Mouse (Mus musculus): ENCODE measurements around the gene Naaa. TPM values are rescaled to one million over a fixed set of nuclear protein-coding genes. Genes with fewer than 3 reads are reported as not detected.
A peak's percentile ranks its signal among the peaks of the same experiment; 100 is the strongest.

Gene Naaa
- polyA plus RNA-seq, 1 experiment = 30.2 TPM

- WGBS = 76% methylated on average over 10 of the region's 10 CpGs
- DNase-seq (ENCODE audit: low read depth, low spot score) = no peak
Measured at GRCm38 (mm10) chr5:92278942-92279537, 1.1 kb upstream of the Naaa start.

DNA sequence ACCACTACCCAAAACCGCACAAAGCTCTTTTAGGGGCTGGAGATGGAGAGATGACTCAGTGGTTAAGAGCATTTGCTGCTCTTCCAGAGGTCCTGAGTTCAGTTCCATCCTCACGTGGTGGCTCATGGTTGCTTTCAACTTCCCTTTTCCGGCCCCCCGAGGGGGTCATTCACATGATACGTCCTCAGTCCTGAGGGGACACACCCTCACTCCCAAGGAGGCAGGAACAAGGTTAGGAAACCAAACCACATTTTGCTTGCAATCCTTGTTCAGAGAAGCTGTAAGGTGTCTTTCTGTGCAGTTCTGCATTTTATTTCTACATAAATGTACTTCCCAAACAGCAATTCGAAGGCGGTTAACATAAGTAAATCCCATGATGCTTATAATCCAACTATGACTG, 7.5 kb downstream of the Naaa start:
- DNase-seq (ENCODE audit: low read depth, low spot score) = no peak
- WGBS = 87% methylated on average over 7 of the region's 7 CpGs

DNA sequence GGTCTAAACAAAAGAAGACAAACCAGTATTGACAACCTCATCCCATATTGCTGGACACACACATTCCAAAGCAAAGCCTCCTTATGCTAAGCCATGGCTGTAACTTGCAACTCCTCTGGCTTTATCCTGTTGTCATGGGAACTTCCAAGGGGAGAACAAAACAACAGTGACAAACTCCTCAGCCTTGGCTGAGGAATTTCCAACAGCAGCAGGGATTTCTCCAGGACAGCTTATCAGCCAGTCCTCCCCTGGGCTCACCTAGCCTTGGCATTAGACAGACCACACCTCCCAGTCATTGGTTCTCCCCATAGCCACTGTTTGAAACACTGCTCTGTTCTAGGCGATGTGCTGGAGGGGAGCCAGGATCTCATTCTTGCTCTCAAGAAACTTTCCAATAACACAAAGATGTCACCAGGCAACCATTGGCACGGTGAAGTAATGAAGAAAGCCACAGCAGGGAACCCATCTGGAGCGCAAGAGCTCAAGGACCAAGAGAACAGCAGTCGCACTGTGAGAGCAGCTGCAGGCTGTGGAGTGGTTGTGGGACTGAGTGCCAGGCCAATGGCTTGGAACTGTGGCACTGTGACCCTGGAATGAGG, 14.1 kb downstream of the Naaa start:
- no peak for DNase-seq (ENCODE audit: low read depth, low spot score)
- 46% methylated on average over 4 of the region's 4 CpGs for WGBS

DNA sequence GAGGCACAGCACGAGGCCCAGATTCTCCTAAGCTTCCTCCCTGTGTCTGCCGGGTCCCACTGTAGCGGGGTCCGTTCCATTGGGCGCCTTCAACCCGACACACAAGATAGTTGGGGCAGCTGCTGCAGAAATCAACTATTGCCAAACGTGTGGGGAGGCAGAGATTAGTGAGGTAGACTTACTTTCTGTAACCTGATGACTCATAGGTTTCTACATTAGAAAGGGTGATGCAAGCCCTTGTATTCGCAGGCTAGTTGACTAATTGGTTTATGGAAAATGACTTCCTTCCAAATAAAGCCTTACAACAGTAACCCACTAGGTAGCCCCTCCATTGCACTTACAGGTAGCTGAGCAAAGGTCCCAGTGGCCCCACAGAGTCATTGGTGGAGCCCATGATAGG, 15.3 kb downstream of the Naaa start:
- no peak for DNase-seq (ENCODE audit: low read depth, low spot score)

DNA sequence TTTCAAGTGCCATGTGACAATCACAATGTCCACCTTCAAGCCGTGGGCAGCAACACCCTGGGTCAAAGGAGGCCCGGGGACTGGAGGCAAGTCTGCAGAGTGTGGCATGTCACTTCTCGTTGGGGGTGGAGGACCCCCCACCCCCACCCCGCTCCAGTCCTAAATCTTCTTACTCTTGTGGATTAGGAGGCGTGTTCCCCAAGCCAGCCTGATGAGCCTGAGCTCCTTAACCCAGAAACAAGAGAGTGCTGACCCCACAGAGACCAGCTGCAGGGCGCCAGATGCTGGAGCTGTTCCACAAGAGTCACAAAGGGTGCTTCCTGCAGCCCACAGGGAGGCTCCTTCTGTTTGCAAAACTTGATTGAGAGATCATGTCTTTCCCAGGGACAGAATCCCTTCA, 21.8 kb downstream of the Naaa start, which contains the start of gene Ppef2:
Gene Ppef2, minus strand, starts transcription at position 61 of the 400 bp plus-strand sequence.
- WGBS = 53% methylated on average over 6 of the region's 6 CpGs
- no peak for DNase-seq (ENCODE audit: low read depth, low spot score)

More for the DNA sequence above, 15.3 kb downstream of the Naaa start:
- 83% methylated on average over 8 of the region's 8 CpGs for whole genome bisulfite sequencing

DNA sequence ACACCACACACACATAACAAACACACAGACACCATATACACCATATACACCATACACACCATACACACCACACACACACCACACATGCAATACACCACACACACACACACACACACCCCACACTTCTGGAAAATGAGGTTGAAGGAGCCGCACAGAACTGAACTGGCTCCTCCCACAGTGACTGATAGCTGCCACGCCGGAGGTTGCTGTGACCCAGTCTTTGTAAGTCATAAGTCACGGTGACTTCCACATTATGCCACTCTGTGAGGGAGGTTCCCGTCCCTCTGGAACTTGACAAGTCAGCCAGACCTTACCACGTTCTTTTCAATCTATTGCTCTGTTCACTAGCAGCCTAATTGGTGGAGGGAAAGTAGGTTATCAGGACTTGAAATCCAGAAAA, 23.5 kb downstream of the Naaa start:
- 50% methylated on average over 6 of the region's 6 CpGs for WGBS
- DNase-seq (ENCODE audit: low read depth, low spot score) = no peak

DNA sequence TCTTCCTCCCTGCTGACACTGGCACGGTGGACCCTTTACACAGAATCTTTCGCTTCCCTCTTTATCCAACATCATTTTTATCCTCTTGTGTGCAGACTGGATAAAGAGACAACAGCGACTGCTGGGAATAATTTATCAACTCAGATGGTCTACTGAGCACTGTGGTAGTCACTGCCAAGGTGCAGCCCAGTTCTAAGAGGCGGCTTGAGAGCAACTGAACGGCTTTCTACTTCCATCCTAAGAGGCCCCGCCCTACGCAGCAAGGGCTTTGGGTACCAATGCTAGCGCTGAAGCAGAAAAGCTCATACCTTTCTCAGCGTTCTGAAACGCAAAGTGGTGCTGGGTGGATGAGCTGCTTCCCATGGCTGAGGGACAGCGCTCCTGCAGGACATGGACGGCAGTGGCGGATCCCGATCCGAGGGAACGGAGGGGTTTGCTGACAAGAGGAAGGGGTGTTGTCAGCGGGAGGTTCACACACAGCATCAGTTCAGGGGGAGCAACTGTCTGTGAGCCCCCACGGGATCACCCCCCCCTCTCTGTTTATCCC, 25.1 kb downstream of the Naaa start:
- no peak for DNase-seq (ENCODE audit: low read depth, low spot score)

DNA sequence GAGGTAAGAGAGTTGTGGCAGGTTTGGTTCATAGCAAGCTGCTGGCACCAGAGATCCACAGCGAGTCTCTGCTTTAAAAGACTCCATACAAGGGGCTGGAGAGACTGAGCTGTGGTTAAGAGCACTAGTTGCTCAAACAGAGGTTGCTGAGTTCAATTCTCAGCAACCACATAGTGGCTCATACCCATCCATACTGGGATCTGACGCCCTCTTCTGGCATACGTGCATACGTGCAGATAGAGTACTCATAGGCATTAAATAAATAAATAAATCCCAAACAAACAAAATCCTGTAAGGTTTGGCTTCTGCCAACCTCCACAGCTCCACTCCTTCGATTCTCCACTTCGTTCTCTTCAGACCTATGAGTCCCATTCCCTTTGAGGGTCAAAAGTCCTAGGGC, 25.9 kb downstream of the Naaa start:
- DNase-seq (ENCODE audit: low read depth, low spot score) = no peak
- 89% methylated on average over 6 of the region's 6 CpGs for WGBS

More for the DNA sequence above, 25.1 kb downstream of the Naaa start:
- WGBS = 36% methylated on average over 18 of the region's 18 CpGs

GRCm38 (mm10) chr5:92248614-92249013, 29.4 kb downstream of the Naaa start:
- WGBS = 69% methylated on average over 11 of the region's 11 CpGs
- DNase-seq (ENCODE audit: low read depth, low spot score) = no peak

DNA sequence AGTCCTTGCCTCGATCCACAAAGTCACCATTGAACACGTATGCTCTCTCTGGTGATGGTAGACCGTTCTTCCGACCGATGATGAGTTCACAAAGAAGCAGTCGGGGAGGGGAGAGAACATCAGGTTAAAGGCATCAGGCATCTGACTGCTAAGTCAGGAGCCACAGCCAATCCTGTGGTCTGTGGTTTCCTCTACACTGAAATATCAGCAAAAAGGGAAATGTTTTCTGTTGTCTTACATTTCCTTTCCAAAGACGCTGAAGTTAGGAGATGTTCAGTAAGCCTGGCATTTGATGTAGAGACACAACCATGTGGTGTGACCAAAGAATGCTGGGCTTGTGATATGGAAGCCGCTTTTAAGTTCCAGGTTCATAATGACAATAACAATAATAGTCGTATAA, 32.5 kb downstream of the Naaa start:
- no peak for DNase-seq (ENCODE audit: low read depth, low spot score)
- WGBS = 85% methylated on average over 9 of the region's 9 CpGs

DNA sequence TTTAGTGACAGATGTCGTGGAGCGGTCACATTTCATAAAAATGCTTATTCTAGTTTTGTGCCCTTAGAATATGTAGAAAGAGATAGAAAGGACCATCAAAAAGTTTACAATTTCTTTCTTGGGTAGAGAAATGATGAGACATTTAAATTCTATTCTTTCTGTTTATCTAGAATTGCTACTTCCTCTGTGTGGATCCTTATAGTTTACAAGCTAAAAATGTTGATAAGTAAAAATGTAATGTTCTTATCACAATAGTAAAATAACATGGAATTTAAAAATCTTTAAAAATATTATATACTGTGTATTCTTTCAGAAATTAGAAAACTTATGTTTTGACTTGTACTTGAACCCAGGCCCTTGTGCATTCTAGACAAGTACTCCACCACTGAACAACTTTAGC, 33.1 kb downstream of the Naaa start:
- WGBS = 95% methylated on average over 2 of the region's 2 CpGs

DNA sequence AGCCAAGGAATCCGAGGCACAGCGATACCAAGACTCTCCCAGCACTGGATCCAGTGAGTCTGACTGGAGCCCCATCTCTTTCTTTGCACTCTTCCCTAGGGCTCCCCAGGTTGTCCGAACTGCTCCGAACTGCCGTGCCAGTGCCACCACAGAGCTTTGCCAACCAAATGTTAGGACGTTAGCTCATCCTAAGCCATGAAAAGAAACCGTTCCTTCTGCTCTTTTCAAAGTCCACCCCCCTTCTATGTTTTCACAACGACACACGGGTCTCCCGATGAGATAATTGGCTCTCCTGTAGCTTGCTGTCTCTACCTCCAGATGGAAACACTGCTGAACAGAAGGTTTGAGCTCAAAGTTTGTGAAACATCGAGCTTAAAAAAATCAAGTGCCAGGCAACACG, 37.2 kb downstream of the Naaa start:
- WGBS = 95% methylated on average over 12 of the region's 12 CpGs
- DNase-seq (ENCODE audit: low read depth, low spot score) = no peak

More for the DNA sequence above, 33.1 kb downstream of the Naaa start:
- DNase-seq (ENCODE audit: low read depth, low spot score) = no peak

GRCm38 (mm10) chr5:92239333-92240232, 38.4 kb downstream of the Naaa start:
- WGBS = 41% methylated on average over 29 of the region's 29 CpGs
- peak; percentile 47 for DNase-seq (ENCODE audit: low read depth, low spot score)

DNA sequence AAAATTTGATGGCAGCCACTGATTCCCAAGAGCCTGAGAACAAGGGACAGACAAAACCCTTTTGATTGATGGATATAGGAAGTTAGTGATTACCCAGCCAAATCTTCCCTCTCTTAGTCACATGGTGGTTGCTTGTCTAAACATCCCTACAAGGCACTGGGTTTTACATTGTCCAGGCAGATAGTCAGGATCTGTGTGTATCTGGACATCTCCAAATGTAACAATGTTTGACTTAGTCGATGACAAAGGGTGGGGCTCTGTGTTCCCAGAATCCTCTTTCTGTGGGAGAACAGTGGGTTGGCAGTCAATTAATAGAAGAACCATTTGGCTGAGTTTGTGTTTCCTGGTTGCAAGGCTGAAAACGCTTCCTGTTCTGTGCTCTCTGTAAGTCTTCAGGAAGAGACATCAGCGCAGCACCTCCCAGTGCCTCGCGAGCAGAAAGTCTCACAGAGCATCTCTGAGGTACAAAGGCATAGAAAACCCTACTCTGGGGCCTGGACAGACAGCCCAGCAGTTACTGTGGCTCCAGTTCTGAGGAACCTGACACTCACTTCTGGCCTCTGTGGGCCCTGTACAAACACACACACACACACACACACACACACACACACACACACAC, 42.9 kb downstream of the Naaa start:
- no peak for DNase-seq (ENCODE audit: low read depth, low spot score)
- 18% methylated on average over 5 of the region's 5 CpGs for WGBS

GRCm38 (mm10) chr5:92233366-92233765, 44.6 kb downstream of the Naaa start:
- no peak for DNase-seq (ENCODE audit: low read depth, low spot score)
- WGBS = 79% methylated on average over 4 of the region's 4 CpGs

DNA sequence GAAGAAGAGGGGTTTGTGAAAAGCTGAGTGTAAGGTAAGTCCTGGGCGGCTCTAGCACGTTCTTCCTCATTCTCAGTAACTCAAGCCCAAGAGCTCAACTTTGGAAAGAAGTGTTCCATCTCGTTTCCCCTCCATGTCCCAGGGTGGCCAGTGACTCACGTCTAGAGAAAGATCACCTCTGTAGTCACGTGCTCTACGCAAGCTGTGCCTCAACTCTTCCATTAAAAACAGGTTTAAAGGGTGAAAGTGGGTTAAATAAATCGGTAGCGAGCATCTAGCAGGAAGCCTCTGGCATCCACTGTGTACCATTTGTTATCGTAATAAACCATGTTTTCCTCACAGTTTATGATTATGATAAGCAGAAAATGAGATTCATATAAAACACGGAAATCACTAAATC, 46.1 kb downstream of the Naaa start:
- 79% methylated on average over 10 of the region's 10 CpGs for WGBS

DNA sequence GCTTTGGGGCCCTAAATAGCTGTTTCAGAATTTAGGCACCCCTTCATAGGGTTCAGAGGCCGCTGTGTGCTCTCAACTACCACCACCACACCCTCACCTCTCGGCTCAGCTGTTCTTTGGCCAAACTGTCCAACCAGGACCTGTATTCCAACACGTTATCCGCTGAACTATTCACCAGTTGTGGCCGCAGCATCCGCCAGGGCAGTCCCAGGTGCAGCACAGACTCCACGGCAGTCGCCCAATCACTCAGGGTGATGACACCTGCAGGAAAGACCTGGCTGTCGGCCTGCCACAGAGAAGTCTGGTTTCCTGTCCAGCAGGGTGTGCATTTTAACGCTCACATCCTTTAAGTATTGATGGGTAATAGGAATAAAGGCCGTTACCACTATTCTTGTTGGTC, 47.7 kb downstream of the Naaa start:
- DNase-seq (ENCODE audit: low read depth, low spot score) = no peak
- 84% methylated on average over 11 of the region's 11 CpGs for WGBS

More for the DNA sequence above, 46.1 kb downstream of the Naaa start:
- DNase-seq (ENCODE audit: low read depth, low spot score) = no peak

DNA sequence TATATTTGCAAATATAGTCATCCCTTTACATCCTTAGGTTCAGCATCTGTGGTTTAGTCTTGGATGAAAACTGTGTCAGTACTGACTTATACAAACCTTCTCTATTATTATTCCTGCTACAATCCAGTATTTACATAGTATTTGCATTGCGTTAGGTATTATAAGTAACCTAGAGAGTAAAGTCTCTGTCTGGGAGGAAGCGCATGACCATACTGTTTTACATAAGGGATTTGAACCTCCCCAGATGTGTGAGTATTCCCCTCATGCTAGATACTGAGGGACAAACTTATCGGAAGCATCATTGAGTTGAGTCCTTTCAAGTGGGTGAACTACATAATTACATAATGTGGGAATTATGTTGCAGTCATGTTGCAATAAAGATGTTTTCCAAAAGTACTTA, 48.5 kb downstream of the Naaa start:
- 91% methylated on average over 3 of the region's 3 CpGs for WGBS
- DNase-seq (ENCODE audit: low read depth, low spot score) = no peak

GRCm38 (mm10) chr5:92228776-92229175, 49.2 kb downstream of the Naaa start:
- no peak for DNase-seq (ENCODE audit: low read depth, low spot score)
- 64% methylated on average over 10 of the region's 10 CpGs for WGBS

- no peak for DNase-seq (ENCODE audit: low read depth, low spot score)
- WGBS = 59% methylated on average over 7 of the region's 7 CpGs
Measured at GRCm38 (mm10) chr5:92227782-92228181, 50.2 kb downstream of the Naaa start.
